Mouse (Mus musculus): Measurements from ENCODE around the gene Pdlim7. TPM values are rescaled to one million over a fixed set of nuclear protein-coding genes. Genes with fewer than 3 reads are reported as not detected.

The Pdlim7 gene
- polyA plus RNA-seq, 1 experiment from 2014 or later: 370 TPM

DNA sequence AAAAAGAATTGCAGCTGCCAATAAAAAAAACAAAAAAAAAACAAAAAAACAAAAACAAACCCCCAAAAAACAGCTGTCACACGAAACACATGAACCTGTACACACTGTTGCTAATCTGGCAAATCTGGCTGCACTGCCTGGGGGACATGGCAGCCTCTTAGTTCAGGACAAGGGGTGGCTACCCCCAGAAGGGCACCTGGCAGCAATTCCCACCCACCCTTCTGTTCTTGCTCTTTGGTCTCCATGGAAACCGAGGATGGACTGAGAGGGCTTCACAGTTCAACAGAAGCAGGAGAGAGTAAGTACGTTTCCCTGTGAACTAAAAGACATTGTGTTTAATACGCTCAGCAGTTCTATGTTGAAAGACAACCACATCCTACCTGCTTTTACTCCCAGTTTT, 17.8 kb downstream of the Pdlim7 start:
- no peak for ATAC-seq (ENCODE audit: insufficient number of reproducible peaks, insufficient read depth, low FRiP score, low read depth)
- 0 out of 2 replicates have a peak overlapping the region, but pooled peaks have one; percentile 11 for H3K9ac ChIP-seq (ENCODE audit: low read length)
- peaks cover 46% of the 10 kb centered on the region for H3K27me3 ChIP-seq (ENCODE audit: control insufficient read depth, insufficient read depth, low read length)
- WGBS: 32% methylated on average over 4 of the region's 4 CpGs
- peaks cover 21 to 25% of the 10 kb centered on the region in 2 experiments for H3K4me1 ChIP-seq (ENCODE audit: control insufficient read depth in 2 of 2, insufficient read depth in 2 of 2, low read length in 2 of 2)
- no peak overlapping the region for H3K27ac ChIP-seq (replicated peaks in 1 of 2; ENCODE audit: control insufficient read depth in 1 of 2, insufficient read depth in 1 of 2, low read depth in 2 of 2, low read length in 2 of 2)
- H3K9me3 ChIP-seq (ENCODE audit: control insufficient read depth, low read length): no peaks in the 10 kb centered on the region
- peaks cover 40% of the 10 kb centered on the region for H3K36me3 ChIP-seq (ENCODE audit: control insufficient read depth, insufficient read depth, low read length)
- peak overlapping the region; percentile 28 for H3K4me2 ChIP-seq (ENCODE audit: low read length)
- H3K4me3 ChIP-seq (ENCODE audit: control insufficient read depth in 1 of 2, insufficient read depth in 1 of 2, low read depth in 1 of 2, low read length in 2 of 2): no peak overlapping the region

DNA sequence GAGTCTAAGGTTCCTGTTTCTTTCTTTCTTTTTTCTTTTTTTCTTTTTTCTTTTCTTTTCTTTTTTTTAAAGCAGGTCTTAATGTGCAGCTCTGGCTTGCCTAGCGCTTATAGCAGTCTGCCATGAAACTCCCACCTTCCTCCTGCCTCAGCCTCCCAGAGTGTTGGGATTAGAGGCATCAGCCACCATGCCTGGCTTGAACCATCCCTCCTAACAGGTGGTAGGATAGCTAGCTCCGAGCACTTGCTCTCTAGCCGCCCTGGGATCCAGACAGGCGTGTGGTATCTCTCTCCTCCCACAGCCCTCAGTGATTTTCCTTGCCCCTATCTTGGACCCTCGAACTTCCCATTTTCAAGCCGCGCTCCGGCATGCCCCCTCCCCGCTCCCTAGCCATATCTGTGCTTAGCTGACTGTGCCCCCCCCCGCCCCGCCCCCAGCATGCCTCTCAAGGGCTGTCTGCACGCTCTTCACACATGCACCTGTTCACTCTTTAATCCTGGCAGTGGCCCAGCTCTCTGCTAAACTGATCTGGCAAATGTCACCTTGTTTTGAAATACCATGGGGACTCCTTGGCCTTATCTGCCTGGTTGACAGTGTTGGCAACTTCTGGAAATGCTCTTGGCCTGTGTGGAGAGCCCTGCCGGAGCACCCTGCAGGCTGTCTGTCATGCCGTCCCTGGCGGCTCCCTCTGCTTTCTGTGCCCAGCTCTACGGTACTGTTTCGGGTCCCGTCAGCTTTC, 18.4 kb downstream of the Pdlim7 start:
- Histone ChIP-seq H3K9me3 (ENCODE audit: control insufficient read depth, low read length) (no peaks in the 10 kb centered on the region), H3K4me1 (ENCODE audit: control insufficient read depth in 2 of 2, insufficient read depth in 2 of 2, low read length in 2 of 2) (peaks cover 21 to 25% of the 10 kb centered on the region in 2 experiments), H3K36me3 (ENCODE audit: control insufficient read depth, insufficient read depth, low read length) (peaks cover 33% of the 10 kb centered on the region), H3K27me3 (ENCODE audit: control insufficient read depth, insufficient read depth, low read length) (peaks cover 48% of the 10 kb centered on the region), H3K9ac (ENCODE audit: low read length) (no peak overlapping the region), H3K27ac (replicated peaks in 1 of 2; ENCODE audit: control insufficient read depth in 1 of 2, insufficient read depth in 1 of 2, low read depth in 2 of 2, low read length in 2 of 2) (peak overlapping the region; percentile 7 to 19; a peak in 1 of 4 replicates), H3K4me3 (ENCODE audit: control insufficient read depth in 1 of 2, insufficient read depth in 1 of 2, low read depth in 1 of 2, low read length in 2 of 2) (no peak overlapping the region), H3K4me2 (ENCODE audit: low read length) (peak overlapping the region; percentile 28)
- WGBS: 2% methylated on average over 18 of the region's 18 CpGs
- peak; percentile 87 for ATAC-seq (ENCODE audit: insufficient number of reproducible peaks, insufficient read depth, low FRiP score, low read depth)

DNA sequence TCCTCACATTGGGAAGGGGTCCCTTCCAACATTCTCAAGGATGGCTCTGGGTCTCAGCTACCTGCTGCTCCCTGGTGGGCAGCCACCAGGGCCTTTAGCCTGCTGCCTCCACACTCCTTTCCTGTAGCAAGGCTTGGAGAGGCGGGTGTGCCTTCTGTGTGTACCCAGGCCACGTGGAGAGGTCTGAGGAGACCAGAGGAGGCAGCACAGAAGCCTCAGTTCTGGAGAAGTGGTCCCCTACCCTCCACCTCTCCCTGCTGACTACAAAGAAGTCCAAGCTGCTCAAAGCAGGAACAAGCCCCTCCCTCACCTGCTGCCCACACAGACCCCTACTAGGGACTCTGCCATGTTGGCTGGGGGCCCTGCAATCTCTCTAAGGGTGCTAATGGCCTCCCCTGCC, 19.2 kb downstream of the Pdlim7 start:
- H3K27ac ChIP-seq (replicated peaks in 1 of 2; ENCODE audit: control insufficient read depth in 1 of 2, insufficient read depth in 1 of 2, low read depth in 2 of 2, low read length in 2 of 2): no peak overlapping the region

GRCm38 (mm10) chr13:55487578-55488498, 25.6 kb downstream of the Pdlim7 start, which contains the start of gene Dbn1:
Gene Dbn1, minus strand, starts transcription at chr13:55488111.
- H3K4me1 ChIP-seq (ENCODE audit: control insufficient read depth in 2 of 2, insufficient read depth in 2 of 2, low read length in 2 of 2): peaks cover 17 to 36% of the 10 kb centered on the region in 2 experiments; a peak in 3 of 4 replicates
- peak within 1 kb of the TSS; percentile 89 for H3K4me2 ChIP-seq (ENCODE audit: low read length)
- peak within 1 kb of the TSS; percentile 84 to 85 for H3K4me3 ChIP-seq (ENCODE audit: control insufficient read depth in 1 of 2, insufficient read depth in 1 of 2, low read depth in 1 of 2, low read length in 2 of 2)
- under 1% methylated on average over 49 of the region's 83 CpGs for WGBS
- peaks cover 80% of the 10 kb centered on the region for H3K27me3 ChIP-seq (ENCODE audit: control insufficient read depth, insufficient read depth, low read length)
- peak within 1 kb of the TSS; percentile 95 for H3K9ac ChIP-seq (ENCODE audit: low read length)
- no peaks in the 10 kb centered on the region for H3K9me3 ChIP-seq (ENCODE audit: control insufficient read depth, low read length)
- 0 out of 2 replicates have a peak, but pooled peaks cover 3% of the 10 kb centered on the region for H3K36me3 ChIP-seq (ENCODE audit: control insufficient read depth, insufficient read depth, low read length)
- peak within 1 kb of the TSS; percentile 55 to 83 for H3K27ac ChIP-seq (replicated peaks in 1 of 2; ENCODE audit: control insufficient read depth in 1 of 2, insufficient read depth in 1 of 2, low read depth in 2 of 2, low read length in 2 of 2)
- ATAC-seq (ENCODE audit: insufficient number of reproducible peaks, insufficient read depth, low FRiP score, low read depth): peak; percentile 74

More for the DNA sequence above, 19.2 kb downstream of the Pdlim7 start:
- H3K27me3 ChIP-seq (ENCODE audit: control insufficient read depth, insufficient read depth, low read length): peaks cover 56% of the 10 kb centered on the region
- no peak overlapping the region for H3K4me3 ChIP-seq (ENCODE audit: control insufficient read depth in 1 of 2, insufficient read depth in 1 of 2, low read depth in 1 of 2, low read length in 2 of 2)
- peaks cover 26% of the 10 kb centered on the region for H3K36me3 ChIP-seq (ENCODE audit: control insufficient read depth, insufficient read depth, low read length)
- H3K9me3 ChIP-seq (ENCODE audit: control insufficient read depth, low read length): no peaks in the 10 kb centered on the region
- H3K4me1 ChIP-seq (ENCODE audit: control insufficient read depth in 2 of 2, insufficient read depth in 2 of 2, low read length in 2 of 2): peaks cover 21 to 25% of the 10 kb centered on the region in 2 experiments
- no peak overlapping the region for H3K9ac ChIP-seq (ENCODE audit: low read length)
- no peak overlapping the region for H3K4me2 ChIP-seq (ENCODE audit: low read length)
- WGBS: 16% methylated on average over 2 of the region's 2 CpGs
- no peak for ATAC-seq (ENCODE audit: insufficient number of reproducible peaks, insufficient read depth, low FRiP score, low read depth)

GRCm38 (mm10) chr13:55486916-55487577, 26.4 kb downstream of the Pdlim7 start:
- H3K27ac ChIP-seq (replicated peaks in 1 of 2; ENCODE audit: control insufficient read depth in 1 of 2, insufficient read depth in 1 of 2, low read depth in 2 of 2, low read length in 2 of 2): peak overlapping the region; percentile 55 to 83
- peaks cover 75% of the 10 kb centered on the region for H3K27me3 ChIP-seq (ENCODE audit: control insufficient read depth, insufficient read depth, low read length)
- peak overlapping the region; percentile 84 to 85 for H3K4me3 ChIP-seq (ENCODE audit: control insufficient read depth in 1 of 2, insufficient read depth in 1 of 2, low read depth in 1 of 2, low read length in 2 of 2)
- peak overlapping the region; percentile 95 for H3K9ac ChIP-seq (ENCODE audit: low read length)
- H3K4me2 ChIP-seq (ENCODE audit: low read length): peak overlapping the region; percentile 89
- H3K9me3 ChIP-seq (ENCODE audit: control insufficient read depth, low read length): no peaks in the 10 kb centered on the region
- WGBS: under 1% methylated on average over 26 of the region's 29 CpGs
- 0 out of 2 replicates have a peak, but pooled peaks have one; percentile 32 for ATAC-seq (ENCODE audit: insufficient number of reproducible peaks, insufficient read depth, low FRiP score, low read depth)
- H3K36me3 ChIP-seq (ENCODE audit: control insufficient read depth, insufficient read depth, low read length): peaks cover 9% of the 10 kb centered on the region
- peaks cover 25 to 44% of the 10 kb centered on the region in 2 experiments; a peak in 3 of 4 replicates for H3K4me1 ChIP-seq (ENCODE audit: control insufficient read depth in 2 of 2, insufficient read depth in 2 of 2, low read length in 2 of 2)

DNA sequence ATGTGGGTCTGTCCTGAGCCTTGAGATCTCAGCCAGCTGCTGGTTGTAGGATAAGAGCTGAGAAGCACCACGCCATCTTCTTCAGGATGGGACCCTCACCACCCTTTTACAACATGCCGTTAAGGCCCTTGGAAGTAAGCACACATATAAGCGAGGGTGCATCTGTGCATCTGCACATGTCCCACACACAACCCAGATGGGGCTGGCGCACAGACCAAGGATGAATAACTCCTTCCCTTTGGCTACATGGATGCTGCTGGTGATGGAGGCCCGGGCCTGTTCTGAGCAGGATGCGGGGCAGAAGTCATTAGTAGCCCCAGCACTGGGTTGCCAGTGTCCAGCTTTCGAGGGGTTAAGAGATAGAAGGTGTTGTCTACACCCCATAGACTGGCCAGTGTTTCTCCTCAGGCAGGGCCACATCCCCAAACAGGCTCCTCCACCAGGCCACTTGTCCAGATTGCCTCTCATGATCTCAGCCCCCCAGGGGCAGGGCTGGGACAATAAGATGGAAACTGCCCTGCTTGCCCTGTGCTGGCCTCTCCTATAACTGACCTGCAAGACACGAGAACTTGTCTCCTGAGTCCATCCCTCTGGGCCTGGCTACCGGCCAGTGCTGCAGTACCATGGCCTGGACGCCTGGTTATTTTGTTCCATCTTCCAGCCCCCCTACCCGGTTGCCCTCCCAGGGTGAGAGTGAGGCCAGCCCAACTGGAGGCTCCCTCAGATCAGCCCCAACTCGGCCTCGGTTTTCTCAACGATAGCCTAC, 27.3 kb downstream of the Pdlim7 start:
- Histone ChIP-seq H3K4me3 (ENCODE audit: control insufficient read depth in 1 of 2, insufficient read depth in 1 of 2, low read depth in 1 of 2, low read length in 2 of 2) (peak overlapping the region; percentile 84 to 85), H3K4me1 (ENCODE audit: control insufficient read depth in 2 of 2, insufficient read depth in 2 of 2, low read length in 2 of 2) (peaks cover 25 to 46% of the 10 kb centered on the region in 2 experiments; a peak in 3 of 4 replicates), H3K9ac (ENCODE audit: low read length) (peak overlapping the region; percentile 95), H3K36me3 (ENCODE audit: control insufficient read depth, insufficient read depth, low read length) (peaks cover 17% of the 10 kb centered on the region), H3K9me3 (ENCODE audit: control insufficient read depth, low read length) (no peaks in the 10 kb centered on the region), H3K4me2 (ENCODE audit: low read length) (peak overlapping the region; percentile 89), H3K27me3 (ENCODE audit: control insufficient read depth, insufficient read depth, low read length) (peaks cover 72% of the 10 kb centered on the region), H3K27ac (replicated peaks in 1 of 2; ENCODE audit: control insufficient read depth in 1 of 2, insufficient read depth in 1 of 2, low read depth in 2 of 2, low read length in 2 of 2) (0 out of 4 replicates have a peak overlapping the region, but pooled peaks of 1 of the 2 experiments have one; percentile 14)
- 47% methylated on average over 14 of the region's 14 CpGs for WGBS
- no peak for ATAC-seq (ENCODE audit: insufficient number of reproducible peaks, insufficient read depth, low FRiP score, low read depth)

Measured in heart, embryonic 14.5 days (tissue).